Mouse (Mus musculus): Measurements from ENCODE around the gene Bcl3.

Bcl3 gene

DNA sequence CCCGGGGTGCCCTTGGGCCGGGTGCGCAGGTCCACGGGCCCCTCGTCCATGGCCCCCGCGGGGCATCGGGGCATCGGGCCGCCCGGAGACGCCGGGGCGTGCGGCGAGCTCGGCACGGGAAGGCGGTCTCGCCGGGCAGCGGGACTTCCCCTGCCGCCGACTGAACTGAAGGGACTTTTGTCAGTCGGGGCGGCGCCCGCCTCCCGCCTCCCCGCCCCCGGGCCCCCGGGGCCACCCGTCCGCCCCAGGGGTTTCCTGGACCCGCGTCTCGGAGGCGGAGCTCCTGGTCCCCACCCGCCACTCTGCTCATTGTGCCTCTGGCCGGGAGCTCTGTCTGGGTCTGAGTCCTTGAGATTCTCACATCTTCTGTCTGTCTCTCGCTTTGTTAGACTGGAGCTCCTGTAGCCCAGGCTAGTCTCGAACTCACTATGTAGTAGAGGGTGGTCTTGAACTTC lies at the start of gene Bcl3:
Bcl3 (minus strand) TSS at position 167 of the 455 bp plus-strand sequence.
- DNase-seq = peak; percentile 83 to 84

DNA sequence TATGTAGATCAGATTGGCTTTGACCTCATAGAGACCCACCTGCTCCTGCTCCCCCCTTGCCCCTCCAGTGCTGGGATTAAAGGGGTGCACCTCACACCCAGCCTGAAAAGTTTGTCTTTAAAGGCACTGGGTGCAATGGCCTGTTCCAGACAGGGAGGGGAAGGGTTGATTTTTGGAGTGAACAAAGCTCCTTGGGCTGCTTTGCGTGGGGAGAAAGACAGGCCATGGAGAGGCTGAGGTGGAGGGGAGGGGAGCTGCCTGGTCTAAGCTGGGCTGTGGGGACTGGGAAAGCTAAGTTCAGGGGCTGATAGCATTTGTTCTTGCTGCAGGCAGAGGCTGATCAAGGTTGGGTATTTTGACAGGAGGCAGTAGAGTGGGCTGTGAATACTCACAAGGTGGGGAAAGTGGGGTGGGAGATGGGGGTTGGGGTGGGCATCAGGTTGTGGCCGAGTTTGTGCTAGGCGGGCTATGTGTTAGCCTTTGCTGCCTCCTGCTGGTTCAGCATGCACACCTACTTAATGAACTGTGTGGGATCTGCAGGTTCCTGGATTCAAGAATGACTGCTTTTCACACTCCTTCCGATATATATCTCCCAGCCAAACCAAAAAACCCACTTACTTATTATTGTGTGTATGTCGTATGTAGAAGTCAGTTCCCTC lies 49.5 kb upstream of the Bcl3 start:
- DNase-seq = peak; percentile 40 to 71

DNA sequence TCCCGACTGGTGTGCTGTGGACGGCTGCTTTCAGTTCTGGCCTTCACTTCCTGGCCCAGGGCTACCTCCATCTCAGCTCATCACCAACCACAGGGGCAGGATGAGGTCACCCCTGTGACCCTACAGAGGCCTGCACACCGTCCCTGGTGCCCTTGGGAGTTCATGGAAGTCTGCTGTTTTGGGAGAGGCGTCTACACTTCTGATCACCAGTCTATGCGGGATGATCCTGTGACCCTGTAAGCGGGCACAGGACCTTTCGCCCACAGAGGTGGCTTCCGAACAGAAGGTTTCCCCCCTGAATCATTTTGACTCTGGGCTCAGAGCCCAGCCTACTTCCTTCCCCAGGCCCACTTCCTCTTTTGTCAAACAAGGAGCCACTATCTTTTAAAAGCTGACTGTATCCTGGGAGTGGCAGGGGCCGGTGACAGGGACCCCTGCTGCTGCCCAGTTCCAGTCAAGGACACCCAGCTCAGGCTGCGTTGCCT lies 48.6 kb upstream of the Bcl3 start:
- peak; percentile 62 to 65 for DNase-seq

DNA sequence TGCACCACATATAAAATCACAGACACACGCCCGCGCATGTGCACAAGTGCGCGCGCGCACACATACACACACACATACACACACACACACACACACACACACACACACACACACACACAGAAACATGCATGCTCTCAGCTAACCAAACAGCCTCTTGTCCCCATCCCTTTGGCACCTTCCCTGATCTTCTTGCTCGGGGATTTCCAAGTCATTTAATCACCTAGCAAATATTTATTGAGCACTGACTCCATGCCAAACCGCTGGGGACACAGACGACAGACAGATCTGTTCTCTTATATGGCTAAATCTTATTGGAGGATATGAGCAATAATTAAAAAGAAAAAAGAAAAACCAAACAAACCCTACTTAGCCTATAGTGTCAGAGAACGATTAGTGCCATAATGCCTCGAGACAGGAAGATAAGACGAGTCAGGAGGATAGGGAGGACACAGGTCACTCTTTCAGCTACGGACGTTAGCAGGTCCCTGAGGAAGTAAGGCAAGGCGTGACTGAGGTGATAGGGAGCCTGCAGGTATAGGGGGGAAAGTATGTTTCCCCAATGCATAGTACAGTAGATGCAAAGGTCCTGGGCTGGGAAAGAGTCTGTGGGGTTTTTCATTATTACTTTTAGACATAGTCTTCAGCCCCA lies 45.3 kb upstream of the Bcl3 start:
- no peak for DNase-seq

DNA sequence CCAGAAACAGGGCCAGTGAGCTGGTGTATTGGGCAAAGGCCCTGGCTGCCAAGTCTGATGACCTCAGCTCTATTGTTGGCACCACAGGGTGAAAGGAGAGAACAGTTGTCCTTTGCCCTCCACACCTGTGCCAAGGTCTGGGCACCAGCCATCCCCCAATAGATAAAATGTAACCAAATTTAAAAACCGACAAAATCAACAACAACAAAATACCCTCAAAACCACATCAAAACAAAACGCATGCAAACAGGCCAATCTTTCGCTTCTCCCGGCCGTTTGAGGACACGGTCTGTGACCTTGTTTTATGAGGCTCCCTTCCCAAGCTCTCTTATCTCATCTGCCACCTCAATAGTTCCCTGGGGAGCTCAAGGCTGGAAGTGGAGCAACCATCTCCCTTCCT lies 43.9 kb upstream of the Bcl3 start:
- no peak for DNase-seq

DNA sequence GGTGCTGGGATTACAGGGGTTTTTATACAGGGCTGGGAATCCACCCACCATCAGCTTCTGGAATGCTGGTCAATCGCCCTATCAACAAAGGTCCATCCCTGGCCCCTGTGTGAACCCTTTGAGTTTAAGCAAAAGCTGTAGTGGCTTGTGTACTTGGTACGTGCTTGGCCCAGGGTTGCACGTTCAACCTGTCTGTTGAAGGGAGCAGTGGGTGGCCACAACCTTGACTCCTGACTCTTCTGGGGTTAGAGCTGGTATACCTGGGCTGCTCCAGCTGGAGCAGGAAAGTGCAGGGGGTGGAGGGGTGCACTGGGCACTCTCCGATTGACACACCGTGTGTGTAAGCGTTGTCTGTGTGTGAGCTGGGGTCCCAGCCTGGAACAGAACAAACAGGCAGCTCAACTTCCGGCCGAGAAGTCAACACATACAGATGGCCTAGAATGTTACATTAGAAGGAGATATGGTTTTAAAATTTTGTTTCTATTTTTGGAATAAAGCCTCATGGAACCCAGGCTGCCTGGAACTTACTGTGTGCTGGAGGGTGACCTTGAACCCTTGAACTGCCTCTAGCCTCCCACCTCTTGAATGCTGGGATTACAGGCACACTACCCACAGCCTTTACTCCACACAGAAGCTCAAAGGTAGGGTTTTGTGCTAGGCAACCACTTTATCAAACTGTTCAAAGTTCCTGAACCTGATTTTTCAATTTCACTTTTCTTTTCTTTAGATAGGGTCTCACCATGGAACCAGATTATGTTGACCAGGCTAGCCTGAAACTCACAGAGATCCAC lies 42.9 kb upstream of the Bcl3 start:
- no peak for DNase-seq

DNA sequence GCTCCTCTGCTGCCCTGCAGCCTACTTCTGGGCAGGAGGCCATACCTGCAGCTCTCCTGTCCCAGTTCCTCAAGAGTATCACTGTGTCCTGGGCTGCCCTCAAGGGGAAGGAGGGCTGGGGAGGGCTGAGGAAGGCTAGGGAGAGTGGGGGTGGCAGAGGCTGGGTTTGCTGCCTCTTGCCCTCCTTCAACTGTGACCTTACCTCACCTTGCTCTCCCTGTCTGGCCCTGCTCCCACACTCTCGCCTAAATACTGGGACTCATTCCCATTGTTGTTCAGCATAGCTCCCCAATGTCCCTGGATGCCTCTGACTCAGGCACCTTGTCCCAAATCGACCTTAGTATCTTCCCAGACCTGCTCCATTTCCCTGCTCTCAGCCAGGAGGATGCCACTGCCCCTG lies 41.7 kb upstream of the Bcl3 start:
- DNase-seq = no peak

DNA sequence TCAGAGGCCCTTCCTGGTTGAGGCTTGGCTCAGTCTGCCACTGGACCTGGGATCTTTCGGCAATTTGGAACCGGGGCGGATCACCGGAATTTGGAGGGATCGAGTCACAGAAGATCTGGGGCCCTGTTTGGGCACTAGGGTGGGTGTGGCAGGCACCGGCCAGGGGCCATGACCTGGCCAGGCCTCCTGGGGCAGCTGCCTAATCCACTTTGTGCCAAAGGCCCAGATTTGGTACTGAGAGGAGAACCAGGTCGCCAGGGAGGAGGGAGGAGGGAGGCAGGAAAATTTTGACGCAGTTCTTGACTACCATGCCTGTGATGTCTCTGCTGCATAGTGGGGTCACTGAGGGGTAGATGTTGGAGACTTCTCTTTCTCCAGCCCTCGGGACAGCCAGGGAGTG lies 38.6 kb upstream of the Bcl3 start, which contains the start of gene Ceacam16:
Ceacam16 (minus strand) TSS at position 101 of the 400 bp plus-strand sequence.
- no peak for DNase-seq

DNA sequence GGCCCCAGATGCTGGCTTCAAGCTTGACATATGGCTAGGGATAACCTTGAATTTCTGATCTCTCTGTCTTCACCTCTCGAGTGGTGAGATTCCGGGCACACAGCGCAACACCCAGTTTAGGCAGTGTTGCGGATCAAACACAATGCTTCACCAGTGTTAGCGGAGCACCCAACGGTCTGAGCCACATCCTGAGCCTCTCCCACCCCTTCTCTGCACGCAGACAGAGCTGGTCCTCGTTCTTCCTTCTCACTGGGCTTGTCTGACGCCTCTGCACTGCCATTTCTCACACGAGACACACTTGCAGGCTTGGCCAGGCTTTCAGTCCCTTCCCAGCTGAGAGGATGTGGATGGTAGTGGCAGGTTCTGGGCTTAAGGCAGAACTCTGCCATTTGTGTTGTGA lies 37.2 kb upstream of the Bcl3 start:
- DNase-seq = no peak

DNA sequence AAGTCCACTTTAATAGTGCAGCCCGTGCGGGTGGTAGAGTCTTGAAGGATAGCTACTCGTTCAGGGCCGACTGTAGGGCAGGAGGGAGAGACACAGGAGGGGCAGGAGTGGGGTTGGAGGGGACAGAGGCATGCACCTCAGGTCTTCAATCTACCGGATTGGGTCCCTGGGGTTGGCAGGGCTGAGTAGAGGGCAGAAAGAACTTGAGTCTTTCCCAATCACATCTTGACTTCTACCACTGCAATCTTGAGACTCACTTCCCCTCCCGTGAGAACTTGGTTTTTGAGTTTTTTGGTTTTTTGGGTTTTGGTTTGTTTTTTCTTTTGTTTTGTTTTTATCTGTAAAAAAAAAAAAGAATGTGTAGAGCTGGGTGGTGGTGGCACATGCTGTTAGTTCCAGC lies 33.7 kb upstream of the Bcl3 start:
- DNase-seq = no peak

DNA sequence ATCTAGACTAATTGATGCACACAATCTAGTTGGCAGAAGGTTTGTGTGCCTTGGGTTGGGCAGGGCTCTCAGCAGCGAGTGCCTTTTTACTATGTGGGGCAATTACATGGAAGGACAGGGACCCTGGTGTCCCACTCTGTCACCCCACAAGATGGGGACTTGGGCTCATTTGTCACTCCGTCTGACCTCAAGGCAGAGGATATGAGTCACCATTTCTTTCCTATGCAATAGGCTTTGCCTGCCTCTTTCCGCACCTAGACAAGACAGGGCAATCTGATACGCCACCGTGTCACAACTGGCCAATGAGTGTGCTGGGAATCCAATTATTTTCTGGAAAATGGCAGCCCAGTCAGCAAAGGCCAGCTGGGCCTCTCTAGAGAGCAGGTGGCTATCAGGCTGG lies 33.1 kb upstream of the Bcl3 start:
- no peak for DNase-seq

DNA sequence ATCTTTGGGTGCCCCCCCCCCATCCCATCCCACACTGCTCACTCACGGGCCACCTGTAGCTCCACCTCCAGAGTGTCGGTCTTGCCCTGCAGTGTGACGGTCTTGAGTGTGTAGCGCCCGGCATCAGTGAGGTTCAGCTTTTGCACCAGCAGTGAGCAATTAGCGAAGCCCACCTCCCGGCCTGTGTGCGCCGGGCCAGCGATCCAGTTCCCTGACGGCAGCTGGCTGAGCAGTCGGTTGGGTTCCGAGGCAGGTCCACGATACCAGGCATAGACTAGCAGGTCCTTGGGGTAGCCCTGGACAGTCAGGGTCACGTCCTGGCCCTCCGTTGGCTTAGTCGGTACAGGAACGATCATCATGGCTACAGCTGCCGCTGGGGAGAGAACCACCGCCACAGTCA lies 31.0 kb upstream of the Bcl3 start:
- DNase-seq = no peak

DNA sequence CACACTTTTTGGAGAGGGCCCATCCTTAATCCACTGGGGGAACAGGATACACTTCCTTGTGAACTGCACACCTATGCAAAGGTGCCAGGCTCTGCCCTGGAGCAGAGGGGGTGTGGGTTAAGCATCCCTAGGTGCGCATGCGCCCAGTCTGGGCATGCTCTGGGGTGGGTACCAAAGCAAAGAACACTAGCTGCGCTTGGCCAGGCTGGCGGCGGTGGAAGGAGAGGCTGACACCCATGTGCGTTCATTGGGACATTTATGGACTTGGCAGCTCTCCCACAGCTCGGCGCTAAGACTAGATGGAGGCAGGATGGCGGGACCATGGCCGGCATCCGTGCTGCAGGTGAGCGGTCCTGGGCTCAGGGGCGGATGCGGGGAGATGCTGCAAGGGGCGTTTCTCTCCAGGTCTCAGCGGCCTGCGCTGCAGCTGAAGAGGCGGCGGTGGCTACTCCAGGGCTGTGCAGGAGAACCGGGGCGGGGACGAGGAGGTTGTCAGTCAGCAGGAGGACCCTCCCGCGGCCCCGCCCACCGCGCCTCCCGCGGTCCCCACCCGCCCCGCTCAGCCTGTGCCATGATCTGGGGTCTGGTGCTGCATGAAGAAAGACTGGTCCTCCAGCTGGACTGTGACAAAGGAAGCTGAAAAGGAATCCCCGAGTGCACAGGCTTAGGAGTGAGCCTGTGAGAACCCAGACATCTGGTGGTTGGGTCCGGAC lies 29.4 kb upstream of the Bcl3 start, which contains the start of gene Gm19345:
Gm19345 (plus strand) TSS at position 146 of the 713 bp plus-strand sequence.
- no peak for DNase-seq

DNA sequence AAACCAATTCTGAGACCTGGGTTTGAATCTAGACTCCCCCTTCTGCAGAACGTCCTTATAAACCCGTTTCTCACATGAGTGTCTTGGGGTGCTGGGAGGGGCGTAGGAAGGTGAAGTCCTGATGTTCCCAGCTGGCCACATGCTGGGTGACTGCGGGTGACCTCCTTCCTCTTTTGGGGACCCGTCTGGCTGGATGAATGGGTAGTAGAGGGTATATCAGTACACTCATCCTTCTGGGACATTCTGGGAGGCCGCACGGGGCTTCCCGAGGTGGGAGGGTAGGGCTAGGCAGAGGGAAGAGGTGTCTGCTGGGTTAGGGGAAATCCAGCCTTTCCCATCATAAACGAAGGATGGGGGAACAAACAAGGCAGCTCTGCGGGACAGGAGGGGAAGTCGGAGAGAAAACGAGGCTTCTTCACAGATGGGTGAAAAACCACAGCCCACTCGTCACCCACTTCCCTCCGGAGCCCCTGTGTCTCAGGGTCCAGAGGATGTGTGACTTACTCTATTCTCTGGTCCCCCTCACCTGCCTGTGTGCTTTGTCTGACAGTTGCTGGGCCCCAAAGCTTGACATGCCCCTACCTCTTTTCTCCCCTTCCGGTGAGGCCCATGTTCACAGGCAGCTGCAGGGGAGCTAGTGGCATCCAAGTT lies 22.1 kb upstream of the Bcl3 start:
- DNase-seq = peak; percentile 52 to 55

DNA sequence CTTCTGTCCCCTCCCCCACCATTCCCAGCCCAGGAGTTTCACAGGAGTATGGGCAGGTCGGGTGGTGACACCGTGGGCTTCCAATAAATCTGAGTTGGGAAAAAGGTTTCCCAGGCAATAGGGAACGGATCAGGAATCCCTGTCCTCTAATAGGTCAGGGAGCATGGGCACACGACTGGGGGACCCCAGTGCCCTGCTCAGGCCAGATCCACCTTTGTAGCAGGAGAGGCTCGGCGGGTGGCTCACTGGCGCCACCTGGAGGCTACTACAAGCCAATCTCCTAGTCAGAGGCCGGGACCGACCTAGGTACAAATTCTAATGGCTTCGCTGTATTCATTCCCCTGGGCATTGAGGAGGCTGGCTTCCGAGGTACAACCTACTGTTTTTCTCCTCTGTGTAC lies 21.0 kb upstream of the Bcl3 start:
- DNase-seq = peak; percentile 66 to 81

DNA sequence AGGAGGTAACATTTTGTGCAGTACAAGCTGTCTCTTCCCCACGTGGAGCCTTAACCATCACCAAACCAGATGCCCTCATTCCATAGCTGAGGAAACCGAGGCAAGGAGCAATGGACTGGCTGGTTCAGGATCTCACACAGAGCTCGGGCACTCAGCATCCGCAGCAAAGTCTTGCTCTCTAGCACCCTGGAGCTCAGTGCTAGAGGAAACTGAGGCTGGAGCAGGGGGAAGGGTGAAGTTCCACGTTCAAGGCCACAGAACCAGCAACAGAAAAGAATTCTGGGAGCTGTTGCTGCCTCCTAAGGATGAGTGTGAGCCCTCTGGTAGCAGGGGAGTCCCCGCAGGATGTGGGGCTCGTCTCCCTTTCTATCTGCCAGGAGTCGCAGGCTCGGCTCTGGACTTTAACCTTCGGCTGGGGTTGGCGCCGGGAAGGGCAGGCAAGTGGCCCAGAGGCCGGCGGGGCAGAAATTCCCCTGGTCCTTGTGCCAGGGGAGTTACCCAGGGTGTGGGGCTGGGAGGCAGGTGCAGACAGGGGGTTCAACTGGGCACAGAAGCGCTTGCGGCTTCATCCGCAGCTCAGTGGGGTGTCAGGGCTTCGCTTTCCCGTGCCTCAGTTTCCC lies 20.4 kb upstream of the Bcl3 start:
- no peak for DNase-seq

DNA sequence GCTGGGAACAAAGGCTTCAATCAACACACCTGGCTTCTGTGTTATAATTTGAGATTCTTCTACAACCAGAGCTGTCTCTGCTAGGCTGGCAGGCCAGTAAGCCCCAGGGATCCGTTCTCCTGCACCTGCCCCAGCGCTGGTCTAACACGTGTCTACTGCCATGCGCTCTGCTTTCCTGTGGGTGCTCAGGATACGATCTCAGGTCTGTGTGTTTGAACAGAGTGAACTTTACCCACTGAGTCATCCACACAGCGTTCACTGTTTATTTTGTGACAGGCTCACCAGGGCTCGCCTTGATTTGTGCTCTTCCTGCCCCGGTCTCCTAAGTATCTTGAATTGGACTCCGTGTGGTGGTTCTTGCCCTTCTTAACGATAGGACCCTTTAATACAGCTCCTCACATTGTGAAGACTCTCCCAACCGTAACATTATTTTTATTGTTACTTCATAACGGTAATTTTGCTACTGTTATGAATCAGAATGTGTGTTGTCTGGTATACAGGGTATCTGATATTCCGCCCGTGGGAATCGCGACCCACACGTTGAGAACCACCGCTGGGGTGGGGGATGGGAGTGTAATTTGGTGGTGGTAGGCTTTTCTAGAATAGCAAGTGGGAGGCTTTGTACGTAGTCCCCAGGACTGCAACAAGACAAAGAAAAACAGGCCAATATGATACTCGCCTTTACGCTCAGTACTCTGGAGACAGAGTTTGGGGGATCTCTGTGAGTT lies 19.3 kb upstream of the Bcl3 start:
- DNase-seq = no peak

DNA sequence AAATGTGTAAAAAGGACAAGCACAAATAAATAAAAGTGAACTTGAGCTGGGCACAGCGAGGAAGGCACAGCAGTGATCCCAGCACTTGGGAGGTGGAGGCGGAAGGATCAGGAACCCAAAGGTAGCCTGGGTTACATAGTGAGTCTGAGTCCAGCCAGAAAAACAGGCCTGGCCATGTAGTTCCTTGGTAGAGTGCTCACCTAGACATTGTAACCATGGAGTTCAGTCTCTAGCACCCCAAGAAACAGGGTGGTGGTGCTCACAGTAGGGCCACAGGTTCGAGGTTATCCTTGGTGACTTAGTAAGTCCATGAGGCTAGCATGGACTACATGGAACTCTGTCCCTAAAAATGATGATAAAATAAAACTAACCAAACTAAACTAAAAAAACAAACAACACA lies 18.4 kb upstream of the Bcl3 start:
- no peak for DNase-seq

DNA sequence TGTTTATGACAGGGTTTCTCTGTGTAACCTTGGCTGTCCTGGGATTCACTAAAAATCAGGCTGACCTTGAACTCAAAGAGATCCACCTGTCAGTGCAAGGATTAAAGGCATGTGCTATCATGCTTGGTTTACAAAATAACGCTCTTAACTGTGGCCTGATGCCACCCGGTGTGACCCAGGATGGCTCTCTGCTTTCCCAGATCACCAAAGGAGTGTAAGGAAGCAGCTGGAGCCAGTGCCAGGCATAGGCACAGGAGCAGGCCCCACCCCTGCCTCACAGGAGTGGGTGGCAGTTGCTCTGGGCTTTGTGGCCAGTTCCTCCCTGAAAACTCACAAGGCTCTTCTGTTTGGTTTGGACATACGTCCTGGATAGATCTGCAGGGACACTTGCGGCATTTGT lies 17.8 kb upstream of the Bcl3 start:
- no peak for DNase-seq

DNA sequence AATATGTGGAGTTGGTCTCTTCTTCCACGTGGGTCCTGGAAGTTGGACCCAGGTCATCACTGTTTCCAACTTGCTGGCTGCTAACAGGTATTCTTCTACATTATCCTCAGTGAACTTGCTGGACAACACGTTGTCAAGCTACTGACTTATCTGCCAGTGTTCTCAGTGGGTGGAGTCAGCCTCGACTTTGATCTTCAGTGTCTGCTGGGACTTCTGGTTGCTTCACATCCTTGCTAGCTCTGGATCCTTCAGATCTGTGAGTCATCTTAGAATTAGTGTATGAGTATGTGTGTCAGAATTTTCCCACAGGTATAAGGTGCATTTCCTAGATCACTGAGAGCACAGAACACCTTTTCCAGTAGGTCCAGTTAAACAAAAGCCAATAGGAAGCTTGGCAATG lies 14.3 kb upstream of the Bcl3 start:
- no peak for DNase-seq

DNA sequence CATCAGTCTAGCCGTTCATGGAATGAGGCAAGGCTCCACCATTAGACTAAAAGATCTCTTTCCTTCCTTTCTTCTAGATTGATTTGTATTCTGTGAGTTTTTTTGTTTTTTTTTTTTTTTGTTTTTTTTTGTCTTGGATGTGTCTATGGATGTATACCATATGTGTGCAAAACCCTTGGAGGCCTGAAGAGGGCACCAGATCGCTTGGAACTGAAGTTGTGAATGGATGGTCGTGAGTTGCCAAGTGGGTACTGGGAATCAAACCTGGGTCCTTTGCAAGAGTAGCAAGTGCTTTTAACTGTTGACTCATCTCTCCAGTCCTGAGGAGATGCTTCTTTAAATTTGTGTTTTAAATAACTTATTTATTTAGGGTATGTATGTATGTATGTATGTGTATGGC lies 11.5 kb upstream of the Bcl3 start:
- no peak for DNase-seq
